Mouse (Mus musculus): ENCODE data around the gene Fsd2.

Fsd2 gene

GRCm38 (mm10) chr7:81566892-81567291 is at the start of gene Fsd2:
TSS of gene Fsd2 (minus strand) at chr7:81566944.
- in situ Hi-C loops (cut with MboI; ENCODE audit: low pct_unique_long_range_greater_than_20kb in 1 of 2, low sequenced_read_pairs in 2 of 2, unreplicated experiment in 1 of 2) = no loop called here

GRCm38 (mm10) chr7:81615031-81615430 is 48.3 kb upstream of the Fsd2 start:
- in situ Hi-C loops (cut with MboI; ENCODE audit: low pct_unique_long_range_greater_than_20kb in 1 of 2, low sequenced_read_pairs in 2 of 2, unreplicated experiment in 1 of 2) = no loop called here

GRCm38 (mm10) chr7:81612856-81613635 is 46.3 kb upstream of the Fsd2 start:
- in situ Hi-C loops (cut with MboI; ENCODE audit: low pct_unique_long_range_greater_than_20kb in 1 of 2, low sequenced_read_pairs in 2 of 2, unreplicated experiment in 1 of 2) = no loop called here

GRCm38 (mm10) chr7:81610125-81610524 is 43.4 kb upstream of the Fsd2 start:
- in situ Hi-C loops (cut with MboI; ENCODE audit: low pct_unique_long_range_greater_than_20kb in 1 of 2, low sequenced_read_pairs in 2 of 2, unreplicated experiment in 1 of 2) = no loop called here

GRCm38 (mm10) chr7:81606452-81606851 is 39.7 kb upstream of the Fsd2 start:
- in situ Hi-C loops (cut with MboI; ENCODE audit: low pct_unique_long_range_greater_than_20kb in 1 of 2, low sequenced_read_pairs in 2 of 2, unreplicated experiment in 1 of 2) = no loop called here

GRCm38 (mm10) chr7:81605489-81605888 is 38.7 kb upstream of the Fsd2 start:
- in situ Hi-C loops (cut with MboI; ENCODE audit: low pct_unique_long_range_greater_than_20kb in 1 of 2, low sequenced_read_pairs in 2 of 2, unreplicated experiment in 1 of 2) = no loop called here

- in situ Hi-C loops (cut with MboI; ENCODE audit: low pct_unique_long_range_greater_than_20kb in 1 of 2, low sequenced_read_pairs in 2 of 2, unreplicated experiment in 1 of 2) = no loop called here
Observed at GRCm38 (mm10) chr7:81604991-81605390, 38.2 kb upstream of the Fsd2 start.

GRCm38 (mm10) chr7:81599379-81600280 is 32.9 kb upstream of the Fsd2 start:
- in situ Hi-C loops (cut with MboI; ENCODE audit: low pct_unique_long_range_greater_than_20kb in 1 of 2, low sequenced_read_pairs in 2 of 2, unreplicated experiment in 1 of 2) = no loop called here

GRCm38 (mm10) chr7:81597660-81598059 is 30.9 kb upstream of the Fsd2 start:
- in situ Hi-C loops (cut with MboI; ENCODE audit: low pct_unique_long_range_greater_than_20kb in 1 of 2, low sequenced_read_pairs in 2 of 2, unreplicated experiment in 1 of 2) = no loop called here

- in situ Hi-C loops (cut with MboI; ENCODE audit: low pct_unique_long_range_greater_than_20kb in 1 of 2, low sequenced_read_pairs in 2 of 2, unreplicated experiment in 1 of 2) = no loop called here
Observed at GRCm38 (mm10) chr7:81596086-81596485, 29.3 kb upstream of the Fsd2 start.

- in situ Hi-C loops (cut with MboI; ENCODE audit: low pct_unique_long_range_greater_than_20kb in 1 of 2, low sequenced_read_pairs in 2 of 2, unreplicated experiment in 1 of 2) = no loop called here
Observed at GRCm38 (mm10) chr7:81595056-81595455, 28.3 kb upstream of the Fsd2 start.

- in situ Hi-C loops (cut with MboI; ENCODE audit: low pct_unique_long_range_greater_than_20kb in 1 of 2, low sequenced_read_pairs in 2 of 2, unreplicated experiment in 1 of 2) = no loop called here
Observed at GRCm38 (mm10) chr7:81593387-81593786, 26.6 kb upstream of the Fsd2 start.

GRCm38 (mm10) chr7:81592686-81593085 is 25.9 kb upstream of the Fsd2 start:
- in situ Hi-C loops (cut with MboI; ENCODE audit: low pct_unique_long_range_greater_than_20kb in 1 of 2, low sequenced_read_pairs in 2 of 2, unreplicated experiment in 1 of 2) = no loop called here

GRCm38 (mm10) chr7:81587238-81587637 is 20.5 kb upstream of the Fsd2 start:
- in situ Hi-C loops (cut with MboI; ENCODE audit: low pct_unique_long_range_greater_than_20kb in 1 of 2, low sequenced_read_pairs in 2 of 2, unreplicated experiment in 1 of 2) = no loop called here

- in situ Hi-C loops (cut with MboI; ENCODE audit: low pct_unique_long_range_greater_than_20kb in 1 of 2, low sequenced_read_pairs in 2 of 2, unreplicated experiment in 1 of 2) = no loop called here
Observed at GRCm38 (mm10) chr7:81585326-81585725, 18.6 kb upstream of the Fsd2 start.

- in situ Hi-C loops (cut with MboI; ENCODE audit: low pct_unique_long_range_greater_than_20kb in 1 of 2, low sequenced_read_pairs in 2 of 2, unreplicated experiment in 1 of 2) = no loop called here
Observed at GRCm38 (mm10) chr7:81583512-81583911, 16.8 kb upstream of the Fsd2 start.

GRCm38 (mm10) chr7:81579312-81579711 is 12.6 kb upstream of the Fsd2 start:
- in situ Hi-C loops (cut with MboI; ENCODE audit: low pct_unique_long_range_greater_than_20kb in 1 of 2, low sequenced_read_pairs in 2 of 2, unreplicated experiment in 1 of 2) = no loop called here

GRCm38 (mm10) chr7:81578413-81578812 is 11.7 kb upstream of the Fsd2 start:
- in situ Hi-C loops (cut with MboI; ENCODE audit: low pct_unique_long_range_greater_than_20kb in 1 of 2, low sequenced_read_pairs in 2 of 2, unreplicated experiment in 1 of 2) = no loop called here

GRCm38 (mm10) chr7:81577872-81578271 is 11.1 kb upstream of the Fsd2 start:
- in situ Hi-C loops (cut with MboI; ENCODE audit: low pct_unique_long_range_greater_than_20kb in 1 of 2, low sequenced_read_pairs in 2 of 2, unreplicated experiment in 1 of 2) = no loop called here

GRCm38 (mm10) chr7:81575606-81576005 is 8.9 kb upstream of the Fsd2 start:
- in situ Hi-C loops (cut with MboI; ENCODE audit: low pct_unique_long_range_greater_than_20kb in 1 of 2, low sequenced_read_pairs in 2 of 2, unreplicated experiment in 1 of 2) = no loop called here
